Mouse (Mus musculus) c-Kit-positive CD71-negative TER-119-negative erythroid progenitor cells, embryonic 14.5 days (primary cell): ENCODE measurements at regions not wholly inside any gene's neighbourhood (a gene's known extent, or its start where the extent isn't known, plus 50 kb on each side); places are given as distances from the start of the nearest gene placed in this dataset.

ENCODE experiments used
- DNase-seq: peaks from one replicate; pipeline ENCODE4 v3.0.0-alpha.2; 2013; ENCODE audit warnings: low read depth

GRCm38 (mm10) chr7:119244785-119245184, 60.4 kb upstream of the Gpr139 start:
- no peak for DNase-seq

GRCm38 (mm10) chr7:119236343-119236742, 51.9 kb upstream of the Gpr139 start:
- DNase-seq: no peak
